Mouse (Mus musculus) testis, adult 2 months (tissue): Measurements from ENCODE around the gene C1qb.

ENCODE experiments used
- CTCF ChIP-seq: fragments of 200-500 bp; IDR thresholded peaks from 2 replicates; pipeline ENCODE4 v1.5.1; 2012; ENCODE audit warnings: low read depth, mild to moderate bottlenecking, inconsistent platforms, low read length, moderate library complexity; ENCODE audit not compliant: control insufficient read depth, insufficient read depth, insufficient replicate concordance
- POLR2A ChIP-seq: fragments of 200-500 bp; IDR thresholded peaks from 2 replicates; pipeline ENCODE4 v1.6.1; 2012; ENCODE audit warnings: low read depth, mild to moderate bottlenecking, inconsistent platforms, low read length, moderate library complexity; ENCODE audit not compliant: control insufficient read depth

DNA sequence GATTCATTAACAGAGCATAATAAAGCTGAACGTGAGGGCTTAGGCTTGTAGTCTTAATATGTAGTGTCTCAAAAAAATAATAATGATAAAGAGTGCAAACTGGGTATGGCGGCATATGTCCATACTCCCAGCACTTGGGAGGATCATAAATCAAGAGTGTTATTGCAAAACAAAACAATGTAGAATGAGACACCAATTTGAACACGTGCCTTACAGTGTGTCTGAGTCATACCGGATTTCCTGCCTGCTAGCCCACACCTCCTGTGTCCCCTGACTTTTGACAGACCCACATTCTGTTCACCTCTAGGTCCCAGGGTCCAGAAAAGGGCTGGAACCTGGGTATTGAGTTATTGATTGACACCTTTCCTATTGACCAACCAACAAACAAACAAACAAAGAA, 44.0 kb downstream of the C1qb start:
- no peak for TF ChIP-seq POLR2A
- TF ChIP-seq CTCF: no peak
